Mouse (Mus musculus) embryo, embryonic 11 days (tissue): Measurements from ENCODE around the gene Olfr1418.
A peak's percentile ranks its signal among the peaks of the same experiment; 100 is the strongest.
"Not testable (repeated sequence)": the region's sequence is repeated elsewhere in the genome, so short reads cannot be mapped to it uniquely, and the experiment has no call there.

ENCODE experiments used
- DNase-seq: peaks from one replicate; pipeline ENCODE4 v3.0.0-alpha.2; 2015

Gene Olfr1418

GRCm38 (mm10) chr19:11860966-11861365 is at the start of gene Olfr1418:
TSS of gene Olfr1418 (minus strand) at chr19:11861066.
- no peak for DNase-seq

GRCm38 (mm10) chr19:11886265-11886664 is 25.4 kb upstream of the Olfr1418 start, which contains the start of gene Olfr1420:
TSS of gene Olfr1420 (plus strand) at chr19:11886565.
- DNase-seq, result no peak

GRCm38 (mm10) chr19:11878404-11878803 is 17.5 kb upstream of the Olfr1418 start:
- DNase-seq, result not testable (repeated sequence)

GRCm38 (mm10) chr19:11875006-11875405 is 14.1 kb upstream of the Olfr1418 start, which contains the start of gene Olfr1419:
TSS of gene Olfr1419 (minus strand) at chr19:11875106.
- DNase-seq, result no peak

GRCm38 (mm10) chr19:11867837-11868236 is 7.0 kb upstream of the Olfr1418 start:
- DNase-seq, result no peak

- no peak for DNase-seq
These were observed 4.4 kb downstream of the Olfr1418 start for GRCm38 (mm10) chr19:11856506-11856905.

GRCm38 (mm10) chr19:11854821-11855220 is 6.0 kb downstream of the Olfr1418 start:
- no peak for DNase-seq

GRCm38 (mm10) chr19:11852652-11853051 is 8.2 kb downstream of the Olfr1418 start:
- DNase-seq, result no peak

- no peak for DNase-seq
These were observed 14.5 kb downstream of the Olfr1418 start for GRCm38 (mm10) chr19:11846333-11846732.

GRCm38 (mm10) chr19:11839119-11839518 is 21.7 kb downstream of the Olfr1418 start, which contains the start of gene Olfr1417:
TSS of gene Olfr1417 (minus strand) at chr19:11839219.
- no peak for DNase-seq

- DNase-seq, result no peak
These were observed 37.4 kb downstream of the Olfr1418 start for GRCm38 (mm10) chr19:11823346-11824065.

- DNase-seq, result peak; percentile 27
These were observed 40.7 kb downstream of the Olfr1418 start for GRCm38 (mm10) chr19:11820211-11820610.

GRCm38 (mm10) chr19:11819800-11820199 is 41.1 kb downstream of the Olfr1418 start:
- peak; percentile 93 for DNase-seq

- DNase-seq, result peak; percentile 20
These were observed 41.6 kb downstream of the Olfr1418 start, which contains the start of gene Stx3 for GRCm38 (mm10) chr19:11819143-11819700. TSS of gene Stx3 (minus strand) at chr19:11819403.

- DNase-seq, result peak; percentile 68
These were observed 42.4 kb downstream of the Olfr1418 start for GRCm38 (mm10) chr19:11818199-11819142.

GRCm38 (mm10) chr19:11817586-11817985 is 43.3 kb downstream of the Olfr1418 start:
- peak; percentile 9 for DNase-seq

GRCm38 (mm10) chr19:11816706-11817105 is 44.2 kb downstream of the Olfr1418 start:
- DNase-seq, result no peak

- no peak for DNase-seq
These were observed 46.0 kb downstream of the Olfr1418 start for GRCm38 (mm10) chr19:11814742-11815333.

GRCm38 (mm10) chr19:11813649-11814048 is 47.2 kb downstream of the Olfr1418 start:
- DNase-seq, result peak; percentile 21

- no peak for DNase-seq
These were observed 47.7 kb downstream of the Olfr1418 start for GRCm38 (mm10) chr19:11813136-11813535.

GRCm38 (mm10) chr19:11811688-11812365 is 49.0 kb downstream of the Olfr1418 start:
- DNase-seq, result peak; percentile 62

- DNase-seq, result no peak
These were observed 50.0 kb downstream of the Olfr1418 start for GRCm38 (mm10) chr19:11810856-11811255.
